Mouse (Mus musculus) forebrain, embryonic 16.5 days (tissue): ENCODE results near the gene Cdc16. TPM values are rescaled to one million over a fixed set of nuclear protein-coding genes. Genes with fewer than 3 reads are reported as not detected.

Source experiments
- ATAC-seq: fragments of 200-750 bp; cut with Nextera tagmentation; 2 replicates; pipeline ENCODE4 v1.8.0; 2017; ENCODE audit warnings: mild to moderate bottlenecking, moderate library complexity
- H3K27ac ChIP-seq: fragments of 300-500 bp; sonication (generic); 2 replicates; pipeline ENCODE4 v1.5.1; 2014; ENCODE audit warnings: low read length, control low read depth
- H3K27me3 ChIP-seq: fragments of 300-500 bp; sonication (generic); replicated peaks from 2 replicates; pipeline ENCODE4 v1.6.1; 2014; ENCODE audit warnings: low read length; ENCODE audit not compliant: control insufficient read depth, insufficient read depth
- H3K36me3 ChIP-seq: fragments of 300-500 bp; sonication (generic); 2 replicates; pipeline ENCODE4 v1.6.1; 2014; ENCODE audit not compliant: control insufficient read depth, insufficient read depth
- H3K4me1 ChIP-seq: fragments of 300-500 bp; sonication (generic); replicated peaks from 2 replicates; pipeline ENCODE4 v1.6.1; 2014; ENCODE audit warnings: low read length; ENCODE audit not compliant: control insufficient read depth, insufficient read depth
- H3K4me2 ChIP-seq: fragments of 300-500 bp; sonication (generic); 2 replicates; pipeline ENCODE4 v1.6.1; 2014; ENCODE audit warnings: mild to moderate bottlenecking, low read length, control low read depth
- H3K4me3 ChIP-seq: fragments of 300-500 bp; sonication (generic); replicated peaks from 2 replicates; pipeline ENCODE4 v1.5.1; 2014; ENCODE audit warnings: mild to moderate bottlenecking, low read length, control low read depth
- H3K9ac ChIP-seq: fragments of 300-500 bp; sonication (generic); replicated peaks from 2 replicates; pipeline ENCODE4 v1.6.1; 2014; ENCODE audit warnings: low read depth, low read length, control low read depth
- H3K9me3 ChIP-seq: fragments of 300-500 bp; sonication (generic); 2 replicates; pipeline ENCODE4 v1.6.1; 2016; ENCODE audit warnings: low read length; ENCODE audit not compliant: control insufficient read depth
- WGBS: fragments of 180-500 bp; shearing (Covaris S2); extraction: QIAGEN DNeasy Blood & Tissue Kit; methylation state at CpG from one replicate; pipeline ENCODE4 v1.1.7; 2014; 5-methylcytosine and 5-hydroxymethylcytosine counted together
- polyA plus RNA-seq: library from polyadenylated mRNA; unstranded; fragments of >200 nt; fragmentation: Nextera tagmentation; extraction: Ambion mirVana; gene quantifications from 2 replicates; pipeline ENCODE4 v1.2.1, GENCODE M21; 2015

Gene Cdc16
- polyA plus RNA-seq, 1 experiment from 2014 or later = 172 TPM

- Histone ChIP-seq H3K27ac (no peak overlapping the region), H3K4me1 (no peaks in the 10 kb centered on the region), H3K4me2 (no peak overlapping the region), H3K9ac (no peak overlapping the region), H3K9me3 (no peaks in the 10 kb centered on the region), H3K27me3 (no peaks in the 10 kb centered on the region), H3K36me3 (peaks cover 18% of the 10 kb centered on the region), H3K4me3 (no peak overlapping the region)
- no peak for ATAC-seq
- 94% methylated on average over 11 of the region's 11 CpGs for WGBS
Observed at GRCm38 (mm10) chr8:13793746-13794101, 36.2 kb downstream of the Cdc16 start.

- WGBS = 95% methylated on average over 5 of the region's 5 CpGs
- peaks cover 14% of the 10 kb centered on the region for H3K36me3 ChIP-seq
Observed at GRCm38 (mm10) chr8:13797676-13798075, 40.2 kb downstream of the Cdc16 start.

GRCm38 (mm10) chr8:13799566-13799965, 42.1 kb downstream of the Cdc16 start:
- H3K9ac ChIP-seq = no peak overlapping the region
- peaks cover 14% of the 10 kb centered on the region for H3K36me3 ChIP-seq
- no peak overlapping the region for H3K4me2 ChIP-seq
- no peaks in the 10 kb centered on the region for H3K27me3 ChIP-seq
- 92% methylated on average over 5 of the region's 5 CpGs for WGBS
- no peak overlapping the region for H3K27ac ChIP-seq
- H3K4me3 ChIP-seq = no peak overlapping the region
- H3K4me1 ChIP-seq = no peaks in the 10 kb centered on the region
- ATAC-seq = no peak
- no peaks in the 10 kb centered on the region for H3K9me3 ChIP-seq

More at GRCm38 (mm10) chr8:13797676-13798075, 40.2 kb downstream of the Cdc16 start:
- Histone ChIP-seq H3K9me3 (no peaks in the 10 kb centered on the region), H3K27me3 (no peaks in the 10 kb centered on the region), H3K4me3 (no peak overlapping the region), H3K4me2 (no peak overlapping the region), H3K27ac (no peak overlapping the region), H3K9ac (no peak overlapping the region), H3K4me1 (no peaks in the 10 kb centered on the region)
- ATAC-seq = no peak

GRCm38 (mm10) chr8:13828598-13829172, 71.2 kb downstream of the Cdc16 start:
- H3K4me1 ChIP-seq = 0 out of 2 replicates have a peak, but pooled peaks cover 3% of the 10 kb centered on the region
- no peaks in the 10 kb centered on the region for H3K36me3 ChIP-seq
- H3K9me3 ChIP-seq = no peaks in the 10 kb centered on the region
- ATAC-seq = no peak
- H3K4me3 ChIP-seq = no peak overlapping the region
- no peaks in the 10 kb centered on the region for H3K27me3 ChIP-seq
- no peak overlapping the region for H3K27ac ChIP-seq
- 78% methylated on average over 7 of the region's 7 CpGs for WGBS
- H3K4me2 ChIP-seq = no peak overlapping the region
- no peak overlapping the region for H3K9ac ChIP-seq

Other genes starting within 250 kb of the Cdc16 start
- gene 1700029H14Rik, start 195.2 kb upstream of the Cdc16 start, polyA plus RNA-seq = not detected in 2 replicates
- gene Rasa3, start 80.1 kb upstream of the Cdc16 start, polyA plus RNA-seq = 26.8 and 27.1 TPM in 2 replicates
- 0.81 and 1.3 TPM in 2 replicates for gene Cfap97d2, start 51.8 kb upstream of the Cdc16 start, polyA plus RNA-seq
- gene Upf3a, start 27.9 kb downstream of the Cdc16 start, polyA plus RNA-seq = 43.9 and 44.7 TPM in 2 replicates
- gene AF366264, start 80.7 kb downstream of the Cdc16 start, polyA plus RNA-seq = not detected in 2 replicates
- 55.1 and 59.7 TPM in 2 replicates for gene Champ1, start 112.0 kb downstream of the Cdc16 start, polyA plus RNA-seq
- gene Coprs, start 132.6 kb downstream of the Cdc16 start, polyA plus RNA-seq = 79.1 and 97.6 TPM in 2 replicates